Mouse (Mus musculus) naive thymus-derived CD4-positive, alpha-beta T cell, adult 2 months (primary cell): ENCODE results near the gene Syt11.
"Not testable (repeated sequence)": the region's sequence is repeated elsewhere in the genome, so short reads cannot be mapped to it uniquely, and the experiment has no call there.

Experiments used
- DNase-seq: peaks from one replicate; pipeline ENCODE4 v3.0.0-alpha.2; 2011; ENCODE audit warnings: low read depth

Syt11 gene

GRCm38 (mm10) chr3:88774939-88775841, at the start of gene Syt11:
Gene Syt11, minus strand, starts transcription at chr3:88775164.
- DNase-seq: peak; percentile 67

GRCm38 (mm10) chr3:88803910-88804540, 29.1 kb upstream of the Syt11 start:
- no peak for DNase-seq

GRCm38 (mm10) chr3:88797507-88797906, 22.5 kb upstream of the Syt11 start:
- not testable (repeated sequence) for DNase-seq

GRCm38 (mm10) chr3:88788033-88788432, 13.1 kb upstream of the Syt11 start:
- not testable (repeated sequence) for DNase-seq

GRCm38 (mm10) chr3:88786805-88787204, 11.8 kb upstream of the Syt11 start:
- DNase-seq: not testable (repeated sequence)

- not testable (repeated sequence) for DNase-seq
Observed at GRCm38 (mm10) chr3:88786323-88786722, 11.4 kb upstream of the Syt11 start.

GRCm38 (mm10) chr3:88784889-88785288, 9.9 kb upstream of the Syt11 start:
- no peak for DNase-seq

GRCm38 (mm10) chr3:88773163-88773562, 1.8 kb downstream of the Syt11 start:
- DNase-seq: not testable (repeated sequence)

GRCm38 (mm10) chr3:88772399-88772798, 2.6 kb downstream of the Syt11 start:
- peak; percentile 89 for DNase-seq

GRCm38 (mm10) chr3:88771941-88772280, 3.1 kb downstream of the Syt11 start:
- DNase-seq: not testable (repeated sequence)

- peak; percentile 74 for DNase-seq
Observed at GRCm38 (mm10) chr3:88771189-88771940, 3.6 kb downstream of the Syt11 start.

GRCm38 (mm10) chr3:88762401-88762831, 12.5 kb downstream of the Syt11 start:
- DNase-seq: peak; percentile 32

- DNase-seq: no peak
Observed at GRCm38 (mm10) chr3:88761619-88762018, 13.3 kb downstream of the Syt11 start.

GRCm38 (mm10) chr3:88758045-88758500, 16.9 kb downstream of the Syt11 start:
- DNase-seq: no peak

- no peak for DNase-seq
Observed at GRCm38 (mm10) chr3:88756276-88756675, 18.7 kb downstream of the Syt11 start.

GRCm38 (mm10) chr3:88755541-88755940, 19.4 kb downstream of the Syt11 start:
- no peak for DNase-seq

GRCm38 (mm10) chr3:88754283-88754682, 20.7 kb downstream of the Syt11 start:
- no peak for DNase-seq

- DNase-seq: no peak
Observed at GRCm38 (mm10) chr3:88746871-88747231, 28.1 kb downstream of the Syt11 start.

GRCm38 (mm10) chr3:88746139-88746870, 28.7 kb downstream of the Syt11 start:
- no peak for DNase-seq

- DNase-seq: no peak
Observed at GRCm38 (mm10) chr3:88745534-88745933, 29.4 kb downstream of the Syt11 start.

GRCm38 (mm10) chr3:88740147-88740546, 34.8 kb downstream of the Syt11 start:
- no peak for DNase-seq

- DNase-seq: peak; percentile 79
Observed at GRCm38 (mm10) chr3:88738641-88739040, 36.3 kb downstream of the Syt11 start.
